Mouse (Mus musculus): ENCODE results near the gene Card6. TPM values are rescaled to one million over a fixed set of nuclear protein-coding genes. Genes with fewer than 3 reads are reported as not detected.

The Card6 gene
- 6.9 and 8.0 TPM in 2 replicates for polyA plus RNA-seq (2012; ENCODE audit: insufficient read depth, insufficient read length, missing spikeins)

DNA sequence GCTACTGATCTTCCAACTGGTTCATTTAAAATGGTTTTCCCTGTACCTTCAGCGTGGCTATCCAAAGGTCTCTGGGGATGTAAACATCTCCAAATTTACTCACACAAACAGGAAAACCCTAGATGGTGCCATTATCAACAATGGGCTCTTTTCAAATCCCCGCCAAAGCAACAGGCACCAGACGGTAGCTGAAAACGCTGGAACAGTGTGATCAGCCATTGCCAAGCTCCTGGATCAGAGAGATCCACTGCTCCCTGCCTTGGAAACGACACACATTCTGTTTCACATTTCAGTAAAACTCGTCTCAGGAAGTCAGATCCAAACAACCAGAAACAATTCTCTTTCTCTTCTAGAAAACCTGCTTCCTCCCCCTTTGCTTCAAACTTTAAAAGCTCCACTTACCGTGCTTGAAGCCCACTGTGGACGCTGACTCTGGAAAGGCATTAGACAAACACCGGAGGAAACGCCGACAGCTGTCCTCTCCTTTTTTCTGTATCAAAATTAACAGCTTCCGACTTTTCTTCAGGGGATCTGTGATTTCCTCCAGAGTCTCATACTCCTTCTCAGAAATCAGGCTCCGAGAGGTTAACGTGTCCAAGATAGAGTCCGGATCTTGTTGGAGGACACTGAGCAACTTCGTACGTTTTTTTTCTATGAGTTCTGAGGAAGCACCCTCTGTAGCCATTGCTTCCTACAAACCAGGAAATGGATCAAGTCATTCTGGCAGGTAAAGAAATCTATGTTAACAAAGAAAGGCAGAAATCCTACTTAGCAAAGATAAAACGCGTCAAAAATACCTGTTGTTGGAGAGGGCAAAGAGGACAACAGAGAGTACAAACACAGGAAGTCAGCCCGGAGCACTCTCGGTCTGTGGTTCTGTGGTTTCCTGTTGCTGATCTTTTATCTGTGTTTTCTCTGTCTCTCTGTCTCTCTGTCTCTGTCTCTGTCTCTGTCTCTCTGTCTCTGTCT is at the start of gene Card6:
Gene Card6 (minus strand): TSS at position 854 of the 969 bp plus-strand sequence.
- TF ChIP-seq POLR2A (IDR thresholded peaks at IDR 0.05; ENCODE audit: borderline replicate concordance, low read depth, low read length) (no peak), CTCF (IDR thresholded peaks at IDR 0.05; ENCODE audit: low read depth, low read length) (no peak)
- Histone ChIP-seq H3K4me3 (ENCODE audit: insufficient read depth, low read length) (peak within 1 kb of the TSS; percentile 66), H3K4me1 (ENCODE audit: control insufficient read depth, insufficient read depth, low read length) (peaks cover 4% of the 10 kb centered on the region; the same call in 1 of the 2 replicates), H3K27ac (ENCODE audit: insufficient read depth, low read depth, low read length) (peak within 1 kb of the TSS; percentile 7; the same call in 1 of the 2 replicates)

GRCm38 (mm10) chr15:5157386-5157785 is 49.0 kb upstream of the Card6 start:
- TF ChIP-seq CTCF (IDR thresholded peaks at IDR 0.05; ENCODE audit: low read depth, low read length) (no peak), POLR2A (IDR thresholded peaks at IDR 0.05; ENCODE audit: borderline replicate concordance, low read depth, low read length) (no peak)
- Histone ChIP-seq H3K4me1 (ENCODE audit: control insufficient read depth, insufficient read depth, low read length) (peaks cover 27% of the 10 kb centered on the region), H3K4me3 (ENCODE audit: insufficient read depth, low read length) (no peak overlapping the region), H3K27ac (ENCODE audit: insufficient read depth, low read depth, low read length) (no peak overlapping the region)

DNA sequence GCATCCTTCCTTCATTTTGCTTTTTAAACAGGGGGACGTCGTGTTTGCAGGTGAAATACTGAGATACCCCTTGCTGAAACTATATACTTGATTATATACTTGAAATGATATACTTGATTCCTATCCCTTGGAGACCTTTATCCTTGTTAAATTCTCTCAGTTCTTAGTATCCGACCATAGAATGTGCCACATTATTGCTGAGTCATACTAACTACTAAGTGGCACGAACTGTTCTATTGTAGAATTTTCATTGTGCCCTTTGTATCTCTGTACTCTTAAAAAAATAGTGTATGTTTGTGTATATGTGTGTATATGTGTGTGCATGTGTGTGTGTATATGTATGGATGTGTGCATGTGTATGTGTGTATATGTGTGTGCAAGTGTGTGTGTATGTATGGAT is 48.0 kb upstream of the Card6 start:
- TF ChIP-seq POLR2A (IDR thresholded peaks at IDR 0.05; ENCODE audit: borderline replicate concordance, low read depth, low read length) (no peak), CTCF (IDR thresholded peaks at IDR 0.05; ENCODE audit: low read depth, low read length) (no peak)
- H3K27ac ChIP-seq (ENCODE audit: insufficient read depth, low read depth, low read length): no peak overlapping the region
- H3K4me1 ChIP-seq (ENCODE audit: control insufficient read depth, insufficient read depth, low read length): peaks cover 27% of the 10 kb centered on the region
- H3K4me3 ChIP-seq (ENCODE audit: insufficient read depth, low read length): no peak overlapping the region

DNA sequence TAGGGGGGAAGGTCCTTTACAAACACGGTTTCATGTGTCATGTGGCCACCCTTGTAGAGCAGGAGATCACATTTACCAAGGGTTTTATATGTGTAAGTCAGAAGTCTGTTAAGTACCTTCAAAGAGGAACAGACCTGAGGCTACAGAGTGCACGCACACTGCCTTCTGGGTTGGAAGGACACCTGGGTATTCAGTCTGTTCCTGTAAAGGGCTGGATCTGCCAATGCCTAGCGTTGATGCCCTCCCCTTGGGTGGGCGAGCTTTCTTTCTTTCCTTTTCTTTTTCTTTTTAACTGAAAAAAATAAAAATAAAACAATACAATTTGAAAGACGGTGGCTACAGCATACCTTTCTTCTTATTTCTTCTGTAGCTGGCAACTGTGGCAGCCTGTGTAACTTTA is 46.8 kb upstream of the Card6 start:
- TF ChIP-seq CTCF (IDR thresholded peaks at IDR 0.05; ENCODE audit: low read depth, low read length) (no peak), POLR2A (IDR thresholded peaks at IDR 0.05; ENCODE audit: borderline replicate concordance, low read depth, low read length) (no peak)
- Histone ChIP-seq H3K27ac (ENCODE audit: insufficient read depth, low read depth, low read length) (no peak overlapping the region), H3K4me1 (ENCODE audit: control insufficient read depth, insufficient read depth, low read length) (peaks cover 27% of the 10 kb centered on the region), H3K4me3 (ENCODE audit: insufficient read depth, low read length) (no peak overlapping the region)

DNA sequence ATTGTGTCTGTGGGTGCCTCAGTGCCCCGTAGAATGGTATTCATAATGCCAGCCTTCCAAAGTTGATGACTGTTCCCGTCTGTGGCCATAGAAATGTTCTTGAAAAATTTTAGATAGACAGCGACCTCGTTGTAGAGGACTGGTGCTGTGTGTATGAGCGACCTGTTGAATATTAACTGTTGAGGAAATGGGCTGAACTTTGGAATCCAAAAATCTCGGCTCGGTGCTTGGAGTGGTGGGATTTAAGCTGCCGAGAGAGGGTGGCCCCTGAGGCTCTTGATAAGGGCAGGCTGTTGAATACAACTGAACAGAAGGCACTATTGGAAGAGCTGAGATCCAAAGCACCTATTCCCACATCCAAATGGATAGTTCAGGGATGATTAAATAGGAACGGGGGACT is 46.3 kb upstream of the Card6 start:
- H3K4me1 ChIP-seq (ENCODE audit: control insufficient read depth, insufficient read depth, low read length): peaks cover 23% of the 10 kb centered on the region
- H3K4me3 ChIP-seq (ENCODE audit: insufficient read depth, low read length): no peak overlapping the region
- no peak overlapping the region for H3K27ac ChIP-seq (ENCODE audit: insufficient read depth, low read depth, low read length)
- TF ChIP-seq POLR2A (IDR thresholded peaks at IDR 0.05; ENCODE audit: borderline replicate concordance, low read depth, low read length) (no peak), CTCF (IDR thresholded peaks at IDR 0.05; ENCODE audit: low read depth, low read length) (no peak)

GRCm38 (mm10) chr15:5152171-5152570 is 43.8 kb upstream of the Card6 start:
- Histone ChIP-seq H3K4me3 (ENCODE audit: insufficient read depth, low read length) (no peak overlapping the region), H3K27ac (ENCODE audit: insufficient read depth, low read depth, low read length) (no peak overlapping the region), H3K4me1 (ENCODE audit: control insufficient read depth, insufficient read depth, low read length) (peaks cover 16% of the 10 kb centered on the region)
- TF ChIP-seq CTCF (IDR thresholded peaks at IDR 0.05; ENCODE audit: low read depth, low read length): no peak
- no peak for TF ChIP-seq POLR2A (IDR thresholded peaks at IDR 0.05; ENCODE audit: borderline replicate concordance, low read depth, low read length)

- H3K4me1 ChIP-seq (ENCODE audit: control insufficient read depth, insufficient read depth, low read length): peaks cover 10% of the 10 kb centered on the region
- no peak overlapping the region for H3K27ac ChIP-seq (ENCODE audit: insufficient read depth, low read depth, low read length)
These were observed 40.8 kb upstream of the Card6 start for GRCm38 (mm10) chr15:5149187-5149586.

DNA sequence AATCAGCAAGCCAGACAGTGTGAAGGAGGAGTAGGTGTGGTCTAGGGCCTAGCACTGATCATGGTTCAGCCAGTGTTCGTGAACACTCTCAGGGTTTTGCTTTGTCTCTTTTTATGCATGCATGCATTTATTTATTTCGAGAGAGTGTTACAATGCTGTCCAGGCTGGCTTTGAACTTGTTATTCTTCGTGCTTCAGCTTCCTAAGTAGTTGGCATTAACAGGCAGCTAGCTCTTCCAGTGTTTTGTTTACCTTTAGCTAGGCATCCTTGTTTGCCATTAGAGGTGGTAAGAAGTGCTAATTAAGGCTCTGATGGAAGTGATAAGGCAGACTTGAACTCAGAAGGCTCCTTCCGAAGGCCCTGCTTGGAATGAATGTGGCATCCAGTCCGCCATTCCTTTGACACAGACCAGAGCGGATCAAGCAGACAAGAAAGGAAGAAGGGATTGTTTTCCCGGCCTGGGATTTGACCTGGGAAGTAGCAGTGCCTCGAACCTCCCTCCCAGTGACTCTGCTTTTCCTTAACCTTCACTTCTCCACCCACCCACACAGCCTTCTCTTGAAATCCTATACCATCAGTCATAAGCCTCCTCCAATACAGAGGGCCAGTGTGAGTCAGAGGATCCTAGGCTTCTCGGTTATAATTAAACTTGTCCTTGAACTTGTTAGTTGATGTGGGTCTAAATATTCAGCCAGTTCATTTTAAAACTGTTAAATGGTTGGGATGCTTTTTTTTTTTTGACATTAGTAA is 37.0 kb upstream of the Card6 start:
- no peak for TF ChIP-seq POLR2A (IDR thresholded peaks at IDR 0.05; ENCODE audit: borderline replicate concordance, low read depth, low read length)
- TF ChIP-seq CTCF (IDR thresholded peaks at IDR 0.05; ENCODE audit: low read depth, low read length): no peak
- Histone ChIP-seq H3K4me3 (ENCODE audit: insufficient read depth, low read length) (no peak overlapping the region), H3K27ac (ENCODE audit: insufficient read depth, low read depth, low read length) (no peak overlapping the region), H3K4me1 (ENCODE audit: control insufficient read depth, insufficient read depth, low read length) (peaks cover 16% of the 10 kb centered on the region)

More at GRCm38 (mm10) chr15:5149187-5149586, 40.8 kb upstream of the Card6 start:
- TF ChIP-seq CTCF (IDR thresholded peaks at IDR 0.05; ENCODE audit: low read depth, low read length) (no peak), POLR2A (IDR thresholded peaks at IDR 0.05; ENCODE audit: borderline replicate concordance, low read depth, low read length) (no peak)
- H3K4me3 ChIP-seq (ENCODE audit: insufficient read depth, low read length): no peak overlapping the region

DNA sequence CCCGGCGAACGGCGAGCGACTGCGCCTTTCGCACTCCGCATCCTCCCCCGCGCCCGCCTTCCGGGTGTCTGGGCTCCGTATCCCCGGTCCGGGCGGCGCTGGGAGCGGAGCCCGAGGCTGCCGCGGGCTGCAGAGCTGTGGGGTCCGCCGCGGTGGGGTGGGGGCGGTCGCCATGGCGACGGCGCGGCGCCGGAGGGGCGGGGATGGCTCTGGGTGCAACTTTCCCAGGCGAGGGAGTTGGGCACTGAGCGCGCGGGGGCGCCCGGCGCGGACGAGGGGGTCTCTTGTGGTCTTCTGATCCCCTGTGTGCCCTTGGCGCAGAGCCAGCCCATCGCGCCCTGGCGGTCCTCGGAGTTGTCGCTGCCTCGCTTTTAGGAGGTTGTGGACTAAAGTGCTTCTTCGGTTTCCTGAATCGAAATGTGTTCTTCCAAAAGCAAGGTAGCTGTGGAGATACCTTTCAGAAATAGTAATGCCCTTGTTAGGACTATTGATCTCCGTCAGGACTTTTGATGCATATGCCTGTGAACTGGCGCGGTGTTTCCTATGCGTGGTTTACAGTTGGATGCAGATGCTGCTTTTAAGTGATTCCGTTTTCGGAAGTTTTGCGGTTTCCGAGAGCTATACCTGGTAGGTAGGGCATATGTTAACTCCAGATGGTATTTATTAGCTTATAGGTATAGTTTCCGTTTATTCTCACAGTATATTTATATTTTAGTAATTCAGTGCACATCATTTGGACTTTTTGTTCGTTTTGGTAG is 35.9 kb upstream of the Card6 start:
- TF ChIP-seq CTCF (IDR thresholded peaks at IDR 0.05; ENCODE audit: low read depth, low read length) (no peak), POLR2A (IDR thresholded peaks at IDR 0.05; ENCODE audit: borderline replicate concordance, low read depth, low read length) (no peak)
- peak overlapping the region; percentile 53 for H3K27ac ChIP-seq (ENCODE audit: insufficient read depth, low read depth, low read length)
- peaks cover 16% of the 10 kb centered on the region for H3K4me1 ChIP-seq (ENCODE audit: control insufficient read depth, insufficient read depth, low read length)
- H3K4me3 ChIP-seq (ENCODE audit: insufficient read depth, low read length): peak overlapping the region; percentile 95
